Mouse (Mus musculus) forebrain, postnatal 0 days (tissue): ENCODE measurements around the gene Syne3. TPM values are rescaled to one million over a fixed set of nuclear protein-coding genes. Genes with fewer than 3 reads are reported as not detected.

Source experiments
- ATAC-seq: fragments of 200-750 bp; cut with Nextera tagmentation; 2 replicates; pipeline ENCODE4 v1.8.0; 2017; ENCODE audit warnings: mild to moderate bottlenecking, moderate library complexity
- DNase-seq: peaks from one replicate; pipeline ENCODE4 v3.0.0-alpha.2; 2015
- H3K27ac ChIP-seq: fragments of 300-500 bp; sonication (generic); 2 replicates; pipeline ENCODE4 v1.5.1; 2014; ENCODE audit warnings: low read depth, mild to moderate bottlenecking, antibody characterized with exemption, low read length, moderate library complexity, mixed read lengths
- H3K27me3 ChIP-seq: fragments of 300-500 bp; sonication (generic); 2 replicates; pipeline ENCODE4 v1.6.1; 2014; ENCODE audit warnings: mild to moderate bottlenecking, low read length, mixed read lengths; ENCODE audit not compliant: insufficient read depth
- H3K36me3 ChIP-seq: fragments of 300-500 bp; sonication (generic); 2 replicates; pipeline ENCODE4 v1.6.1; 2014; ENCODE audit warnings: mild to moderate bottlenecking, moderate library complexity; ENCODE audit not compliant: insufficient read depth
- H3K4me1 ChIP-seq: fragments of 300-500 bp; sonication (generic); 2 replicates; pipeline ENCODE4 v1.6.1; 2014; ENCODE audit warnings: antibody characterized with exemption; ENCODE audit not compliant: insufficient read depth
- H3K4me2 ChIP-seq: fragments of 300-500 bp; sonication (generic); 2 replicates; pipeline ENCODE4 v1.6.1; 2014; ENCODE audit warnings: low read depth, mild to moderate bottlenecking, moderate library complexity
- H3K4me3 ChIP-seq: fragments of 300-500 bp; sonication (generic); 2 replicates; pipeline ENCODE4 v1.5.1; 2014; ENCODE audit warnings: low read depth, low read length, mixed read lengths
- H3K9ac ChIP-seq: fragments of 300-500 bp; sonication (generic); 2 replicates; pipeline ENCODE4 v1.6.1; 2014; ENCODE audit warnings: mild to moderate bottlenecking
- H3K9me3 ChIP-seq: fragments of 300-500 bp; sonication (generic); 2 replicates; pipeline ENCODE4 v1.6.1; 2016; ENCODE audit warnings: low read length
- CTCF ChIP-seq: sonication (generic); IDR thresholded peaks from 2 replicates; pipeline ENCODE4 v1.5.1; 2016; ENCODE audit warnings: antibody characterized with exemption, control low read depth, low read depth
- WGBS: fragments of 180-500 bp; shearing (Covaris S2); extraction: QIAGEN DNeasy Blood & Tissue Kit; methylation state at CpG from one replicate; pipeline ENCODE4 v1.1.7; 2014; 5-methylcytosine and 5-hydroxymethylcytosine counted together
- polyA plus RNA-seq: library from polyadenylated mRNA; unstranded; fragments of >200 nt; fragmentation: Nextera tagmentation; extraction: Ambion mirVana; gene quantifications from 2 replicates; pipeline ENCODE4 v1.2.1, GENCODE M21; 2015
- total RNA-seq: library from RNA; depleted of rRNA; stranded (reverse); fragments of >200 nt; gene quantifications from 2 replicates; pipeline ENCODE4 v1.2.3, GENCODE M21; 2014

The Syne3 gene
- total and polyA plus RNA-seq, 2 experiments from 2014 or later: 0.54 to 1.8 TPM

- Histone ChIP-seq H3K4me3 (no peak overlapping the region), H3K9me3 (no peaks in the 10 kb centered on the region), H3K4me2 (no peak overlapping the region), H3K27ac (no peak overlapping the region), H3K4me1 (peaks cover 7% of the 10 kb centered on the region), H3K27me3 (no peaks in the 10 kb centered on the region), H3K9ac (no peak overlapping the region), H3K36me3 (no peaks in the 10 kb centered on the region)
- WGBS: 85% methylated on average over 2 of the region's 2 CpGs
- no peak for ATAC-seq
- no peak for DNase-seq
- TF ChIP-seq CTCF: no peak
These were observed 83.8 kb downstream of the Syne3 start for GRCm38 (mm10) chr12:104925765-104926164.

GRCm38 (mm10) chr12:104925035-104925434 lies 84.6 kb downstream of the Syne3 start:
- Histone ChIP-seq H3K27ac (0 out of 2 replicates have a peak overlapping the region, but pooled peaks have one; percentile 15), H3K4me1 (peaks cover 7% of the 10 kb centered on the region), H3K4me3 (no peak overlapping the region), H3K9ac (no peak overlapping the region), H3K4me2 (no peak overlapping the region), H3K36me3 (no peaks in the 10 kb centered on the region), H3K9me3 (no peaks in the 10 kb centered on the region), H3K27me3 (no peaks in the 10 kb centered on the region)
- peak; percentile 60; the same call in 1 of the 2 replicates for ATAC-seq
- DNase-seq: peak; percentile 29
- TF ChIP-seq CTCF: no peak
- WGBS: 65% methylated on average over 5 of the region's 5 CpGs

- H3K4me3 ChIP-seq: no peak overlapping the region
- no peaks in the 10 kb centered on the region for H3K36me3 ChIP-seq
- ATAC-seq (no peak), DNase-seq (no peak)
- no peaks in the 10 kb centered on the region for H3K9me3 ChIP-seq
- no peaks in the 10 kb centered on the region for H3K27me3 ChIP-seq
- H3K27ac ChIP-seq: 0 out of 2 replicates have a peak overlapping the region, but pooled peaks have one; percentile 15
- H3K4me1 ChIP-seq: peaks cover 7% of the 10 kb centered on the region
- H3K9ac ChIP-seq: no peak overlapping the region
- H3K4me2 ChIP-seq: no peak overlapping the region
- 69% methylated on average over 3 of the region's 3 CpGs for WGBS
- TF ChIP-seq CTCF: no peak
These were observed 85.1 kb downstream of the Syne3 start for GRCm38 (mm10) chr12:104924546-104924945.

GRCm38 (mm10) chr12:104923948-104924388 lies 85.6 kb downstream of the Syne3 start:
- TF ChIP-seq CTCF: no peak
- 51% methylated on average over 19 of the region's 19 CpGs for WGBS
- Histone ChIP-seq H3K9me3 (no peaks in the 10 kb centered on the region), H3K9ac (no peak overlapping the region), H3K36me3 (no peaks in the 10 kb centered on the region), H3K27ac (no peak overlapping the region), H3K4me3 (no peak overlapping the region), H3K4me1 (peaks cover 7% of the 10 kb centered on the region), H3K4me2 (no peak overlapping the region), H3K27me3 (no peaks in the 10 kb centered on the region)
- DNase-seq (no peak), ATAC-seq (no peak)

- DNase-seq (peak; percentile 62), ATAC-seq (peak; percentile 72)
- Histone ChIP-seq H3K27me3 (no peaks in the 10 kb centered on the region), H3K4me2 (no peak overlapping the region), H3K36me3 (no peaks in the 10 kb centered on the region), H3K9ac (no peak overlapping the region), H3K4me1 (peaks cover 7% of the 10 kb centered on the region), H3K27ac (no peak overlapping the region), H3K4me3 (no peak overlapping the region), H3K9me3 (no peaks in the 10 kb centered on the region)
- WGBS: 26% methylated on average over 8 of the region's 8 CpGs
- TF ChIP-seq CTCF: no peak
These were observed 87.0 kb downstream of the Syne3 start for GRCm38 (mm10) chr12:104922647-104923046.

- H3K4me1 ChIP-seq: peaks cover 7% of the 10 kb centered on the region
- no peak for DNase-seq
- 78% methylated on average over 7 of the region's 7 CpGs for WGBS
- no peak for ATAC-seq
- no peak overlapping the region for H3K27ac ChIP-seq
- no peak for TF ChIP-seq CTCF
- H3K36me3 ChIP-seq: no peaks in the 10 kb centered on the region
- H3K9me3 ChIP-seq: no peaks in the 10 kb centered on the region
- no peak overlapping the region for H3K4me2 ChIP-seq
- no peak overlapping the region for H3K4me3 ChIP-seq
- no peaks in the 10 kb centered on the region for H3K27me3 ChIP-seq
- no peak overlapping the region for H3K9ac ChIP-seq
These were observed 88.5 kb downstream of the Syne3 start for GRCm38 (mm10) chr12:104921071-104921470.

- DNase-seq (no peak), ATAC-seq (no peak)
- no peak for TF ChIP-seq CTCF
- H3K36me3 ChIP-seq: no peaks in the 10 kb centered on the region
- H3K4me2 ChIP-seq: no peak overlapping the region
- H3K4me3 ChIP-seq: no peak overlapping the region
- H3K9ac ChIP-seq: no peak overlapping the region
- H3K27me3 ChIP-seq: no peaks in the 10 kb centered on the region
- WGBS: 87% methylated on average over 2 of the region's 2 CpGs
- no peak overlapping the region for H3K27ac ChIP-seq
- H3K9me3 ChIP-seq: no peaks in the 10 kb centered on the region
- peaks cover 6% of the 10 kb centered on the region for H3K4me1 ChIP-seq
These were observed 90.4 kb downstream of the Syne3 start for GRCm38 (mm10) chr12:104919247-104919646.
